Mouse (Mus musculus) cerebellum, postnatal 25 days (tissue): ENCODE data around the gene Adig.

Source experiments
- DNase-seq, 2 experiments: peaks; one replicate each; pipeline ENCODE4 v3.0.0; 2021; ENCODE audit warnings: mixed read lengths in 2 of 2

Gene Adig

GRCm38 (mm10) chr2:158541286-158541685 is 38.9 kb downstream of the Adig start:
- DNase-seq: no peak

- no peak for DNase-seq
These were observed 42.9 kb downstream of the Adig start for GRCm38 (mm10) chr2:158545266-158545665.

- peak; percentile 71 to 83 for DNase-seq
These were observed 44.3 kb downstream of the Adig start for GRCm38 (mm10) chr2:158546751-158547150.

DNA sequence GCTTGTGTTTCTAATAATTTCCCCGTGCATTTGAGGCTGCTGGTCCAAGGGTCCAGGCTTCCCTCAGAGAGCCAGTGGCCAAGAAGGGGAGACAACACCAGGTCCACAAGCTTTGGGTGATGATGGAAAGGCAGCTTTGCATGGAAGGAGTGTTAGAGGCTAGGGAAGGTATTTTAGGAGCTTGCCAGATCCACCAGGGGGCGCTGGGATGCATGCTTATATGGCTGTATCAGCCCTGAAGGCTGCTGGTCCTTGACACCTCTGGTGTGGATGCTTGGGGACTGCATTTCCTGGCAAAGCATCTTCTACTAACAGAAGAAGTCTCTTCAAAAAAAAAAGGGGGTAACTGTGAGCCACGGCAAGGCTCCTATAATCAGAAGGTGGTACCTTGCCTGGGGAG is 47.7 kb downstream of the Adig start:
- peak; percentile 74 to 90 for DNase-seq

DNA sequence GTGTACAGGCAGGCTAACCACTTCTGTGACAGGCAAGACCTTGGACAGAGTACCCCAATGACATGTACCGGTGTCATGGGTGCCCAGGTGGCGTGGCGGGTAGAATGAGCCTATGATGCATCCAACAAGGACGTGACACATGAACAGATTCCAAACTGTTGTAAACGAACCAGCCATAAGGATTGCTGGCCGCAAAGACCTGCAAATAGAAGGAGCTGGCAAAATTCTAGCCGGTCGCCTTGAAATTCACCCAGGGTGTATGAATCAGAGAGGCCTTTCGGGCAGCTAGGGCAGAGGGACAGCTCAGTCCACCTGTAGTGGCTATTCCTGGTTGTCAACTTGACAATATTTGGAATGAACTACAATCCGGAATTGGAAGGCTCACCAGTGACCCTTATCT is 52.0 kb downstream of the Adig start:
- DNase-seq: no peak

- DNase-seq: peak in 1 of 2 experiments; percentile 22
These were observed 52.8 kb downstream of the Adig start for GRCm38 (mm10) chr2:158555252-158555651.

GRCm38 (mm10) chr2:158555812-158556211 is 53.4 kb downstream of the Adig start:
- DNase-seq: peak in 1 of 2 experiments; percentile 25

DNA sequence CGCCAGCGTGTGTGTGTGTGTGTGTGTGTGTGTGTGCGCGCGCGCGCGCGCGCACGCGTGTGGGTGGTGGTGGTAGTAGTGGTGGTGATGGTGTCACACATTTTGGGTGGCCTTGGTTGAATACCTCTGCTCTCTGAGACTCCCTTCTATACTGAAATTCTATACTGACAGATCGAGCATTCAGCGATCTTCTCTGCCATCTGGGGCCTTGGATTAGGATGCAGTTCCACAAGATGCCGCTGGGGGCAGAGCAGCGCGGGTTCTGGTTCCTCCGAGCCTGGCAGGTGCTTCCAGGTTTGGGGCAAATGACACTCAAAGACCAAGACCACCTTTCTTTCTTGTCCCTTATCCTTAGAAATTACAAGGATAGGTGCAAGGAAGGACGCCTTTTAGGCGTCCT is 53.8 kb downstream of the Adig start:
- DNase-seq: peak; percentile 84 to 88

GRCm38 (mm10) chr2:158556750-158557149 is 54.3 kb downstream of the Adig start:
- DNase-seq: no peak
